Mouse (Mus musculus) forebrain, embryonic 14.5 days (tissue): ENCODE results near the gene H6pd. TPM values are rescaled to one million over a fixed set of nuclear protein-coding genes. Genes with fewer than 3 reads are reported as not detected.

Experiments used
- ATAC-seq: fragments of 200-750 bp; cut with Nextera tagmentation; 2 replicates; pipeline ENCODE4 v1.8.0; 2017; ENCODE audit warnings: mild to moderate bottlenecking, moderate library complexity
- DNase-seq: peaks from one replicate; pipeline ENCODE4 v3.0.0-alpha.2; 2015; ENCODE audit warnings: low spot score
- H3K27ac ChIP-seq: fragments of 300-500 bp; sonication (generic); 2 replicates; pipeline ENCODE4 v1.5.1; 2014; ENCODE audit warnings: low read depth, mild to moderate bottlenecking, control low read depth, low read length, moderate library complexity
- H3K27me3 ChIP-seq: fragments of 300-500 bp; sonication (generic); replicated peaks from 2 replicates; pipeline ENCODE4 v1.6.1; 2014; ENCODE audit warnings: low read length, control low read depth, mixed read lengths; ENCODE audit not compliant: control insufficient read depth, insufficient read depth
- H3K36me3 ChIP-seq: fragments of 300-500 bp; sonication (generic); 2 replicates; pipeline ENCODE4 v1.6.1; 2014; ENCODE audit warnings: low read length, control low read depth; ENCODE audit not compliant: control insufficient read depth, insufficient read depth
- H3K4me1 ChIP-seq: fragments of 300-500 bp; sonication (generic); 2 replicates; pipeline ENCODE4 v1.6.1; 2014; ENCODE audit warnings: antibody characterized with exemption, low read length, control low read depth; ENCODE audit not compliant: control insufficient read depth, insufficient read depth
- H3K4me2 ChIP-seq: fragments of 300-500 bp; sonication (generic); 2 replicates; pipeline ENCODE4 v1.6.1; 2014; ENCODE audit warnings: mild to moderate bottlenecking, control low read depth, low read length
- H3K4me3 ChIP-seq: fragments of 300-500 bp; sonication (generic); 2 replicates; pipeline ENCODE4 v1.5.1; 2014; ENCODE audit warnings: low read depth, low read length, control low read depth
- H3K9ac ChIP-seq: fragments of 300-500 bp; sonication (generic); 2 replicates; pipeline ENCODE4 v1.6.1; 2014; ENCODE audit warnings: mild to moderate bottlenecking, low read length, control low read depth, moderate library complexity
- H3K9me3 ChIP-seq: fragments of 300-500 bp; sonication (generic); replicated peaks from 2 replicates; pipeline ENCODE4 v1.6.1; 2016; ENCODE audit warnings: low read length, control low read depth, mixed read lengths; ENCODE audit not compliant: control insufficient read depth
- WGBS: fragments of 180-500 bp; shearing (Covaris S2); extraction: QIAGEN DNeasy Blood & Tissue Kit; methylation state at CpG from one replicate; pipeline ENCODE4 v1.1.7; 2014; 5-methylcytosine and 5-hydroxymethylcytosine counted together
- polyA plus RNA-seq: library from polyadenylated mRNA; unstranded; fragments of >200 nt; fragmentation: Nextera tagmentation; extraction: Ambion mirVana; gene quantifications from 2 replicates; pipeline ENCODE4 v1.2.1, GENCODE M21; 2014

H6pd gene
- polyA plus RNA-seq, 1 experiment from 2014 or later: 1.5 TPM

DNA sequence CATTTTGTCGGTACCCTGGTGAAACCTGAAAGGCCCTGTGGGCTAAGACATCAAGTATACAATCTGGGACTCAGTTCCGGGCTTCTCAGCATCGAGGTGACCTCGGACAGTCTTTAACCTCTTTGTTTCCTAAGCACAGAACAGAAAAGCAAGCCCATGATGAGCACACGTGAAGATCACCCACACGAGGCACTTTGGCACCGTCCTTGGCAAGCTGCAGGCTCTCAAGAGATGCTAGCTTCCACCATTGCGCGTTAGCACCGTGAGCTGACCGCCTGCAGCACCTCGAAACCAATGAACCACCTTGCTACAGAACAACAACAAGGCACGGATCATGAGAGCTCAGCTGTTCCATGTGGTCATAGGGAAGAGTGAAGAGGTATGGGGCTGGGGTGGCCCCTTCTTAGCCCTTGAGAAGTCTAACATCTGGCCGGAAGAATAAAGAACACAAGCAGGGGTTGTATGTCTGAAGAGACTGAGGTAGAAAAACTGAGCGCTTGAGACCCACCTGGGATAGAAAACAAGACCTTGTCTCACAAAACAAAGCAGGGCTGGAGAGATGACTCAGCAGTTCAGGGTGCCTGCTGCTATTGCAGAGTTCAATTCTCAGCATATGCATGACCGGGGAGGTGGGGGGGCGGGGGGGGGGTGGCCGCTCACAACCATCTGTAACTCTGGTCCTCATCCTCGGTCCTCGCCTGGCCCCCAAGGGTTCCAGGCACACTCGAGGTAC, 2.5 kb downstream of the H6pd start:
- DNase-seq: no peak
- Histone ChIP-seq H3K4me3 (no peak overlapping the region), H3K36me3 (no peaks in the 10 kb centered on the region), H3K27ac (no peak overlapping the region), H3K9ac (no peak overlapping the region), H3K4me1 (peaks cover 4% of the 10 kb centered on the region), H3K4me2 (no peak overlapping the region), H3K27me3 (no peaks in the 10 kb centered on the region), H3K9me3 (no peaks in the 10 kb centered on the region)
- no peak for ATAC-seq
- WGBS: 88% methylated on average over 16 of the region's 21 CpGs

DNA sequence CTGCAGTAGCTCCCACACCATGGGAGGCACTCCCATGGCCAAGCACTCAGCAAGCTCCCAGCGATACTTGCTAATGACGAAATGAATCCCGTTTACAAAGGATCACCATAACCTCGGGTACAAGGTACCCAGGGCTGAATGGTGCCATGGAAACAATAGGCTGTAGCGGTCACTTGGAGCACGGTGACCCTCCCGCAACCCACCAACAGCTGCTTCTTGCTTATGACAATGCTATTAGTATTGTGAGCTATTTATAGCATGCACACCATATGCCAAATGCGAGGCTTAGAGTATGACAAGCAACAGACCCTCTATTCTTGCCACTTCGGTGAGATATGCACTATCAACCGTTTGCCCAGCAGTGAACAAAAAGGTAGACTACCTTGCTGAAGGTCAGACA, 3.6 kb downstream of the H6pd start:
- H3K4me3 ChIP-seq: no peak overlapping the region
- H3K27me3 ChIP-seq: no peaks in the 10 kb centered on the region
- DNase-seq (no peak), ATAC-seq (no peak)
- H3K27ac ChIP-seq: no peak overlapping the region
- no peak overlapping the region for H3K9ac ChIP-seq
- no peaks in the 10 kb centered on the region for H3K36me3 ChIP-seq
- WGBS: 90% methylated on average over 10 of the region's 10 CpGs
- peaks cover 4% of the 10 kb centered on the region for H3K4me1 ChIP-seq
- H3K4me2 ChIP-seq: no peak overlapping the region
- H3K9me3 ChIP-seq: no peaks in the 10 kb centered on the region

DNA sequence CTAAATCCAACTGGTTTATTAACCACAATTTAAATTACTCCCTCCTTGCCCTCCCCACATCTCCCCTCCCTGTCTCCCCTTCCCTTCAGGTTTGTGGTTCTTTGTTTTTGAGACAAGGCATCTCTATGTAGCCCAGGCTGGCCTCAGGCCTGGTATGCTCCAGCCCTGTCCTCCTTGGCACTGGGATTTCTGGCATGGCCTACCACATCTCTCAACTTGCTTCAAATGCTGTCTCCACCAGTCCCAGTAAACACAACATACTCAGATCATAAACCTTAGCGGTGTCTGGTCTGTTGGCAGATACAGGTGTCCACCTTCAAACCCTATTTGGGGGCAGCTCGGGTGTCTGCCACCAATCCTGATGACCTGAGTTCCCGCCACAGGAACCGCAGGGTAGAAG, 5.2 kb downstream of the H6pd start:
- Histone ChIP-seq H3K27ac (no peak overlapping the region), H3K9ac (no peak overlapping the region), H3K4me2 (no peak overlapping the region), H3K4me3 (no peak overlapping the region), H3K27me3 (no peaks in the 10 kb centered on the region), H3K4me1 (peaks cover 4% of the 10 kb centered on the region; the same call in 1 of the 2 replicates), H3K36me3 (no peaks in the 10 kb centered on the region), H3K9me3 (no peaks in the 10 kb centered on the region)
- WGBS: 91% methylated on average over 4 of the region's 4 CpGs
- DNase-seq: no peak
- no peak for ATAC-seq

DNA sequence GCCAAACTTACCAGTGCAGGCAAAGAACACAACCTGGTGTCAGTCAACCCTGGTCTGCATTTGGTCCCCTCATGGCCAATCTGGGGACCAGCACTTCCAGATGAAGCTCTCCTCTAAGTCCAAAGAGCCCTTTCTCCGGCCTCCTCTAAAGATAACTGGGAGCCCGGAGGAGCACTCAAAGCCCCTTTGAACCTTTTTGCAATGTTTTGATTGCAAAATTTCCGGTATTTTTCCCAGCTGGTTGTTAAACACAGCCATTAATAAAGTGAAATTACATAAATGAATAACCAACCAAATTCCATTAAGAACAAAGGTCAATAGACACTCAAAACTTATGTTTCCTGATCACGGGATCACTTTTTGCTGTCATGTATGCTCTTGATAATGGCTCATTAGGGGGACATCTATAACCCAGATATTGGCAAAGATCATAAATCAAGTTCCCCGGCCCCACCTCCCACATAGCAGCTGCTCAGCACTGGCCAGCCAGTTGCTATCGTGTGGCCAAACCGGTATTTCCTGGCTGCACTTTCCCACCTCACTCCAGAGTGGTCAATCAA, 5.7 kb downstream of the H6pd start:
- no peak overlapping the region for H3K9ac ChIP-seq
- DNase-seq (no peak), ATAC-seq (no peak)
- H3K27ac ChIP-seq: no peak overlapping the region
- H3K36me3 ChIP-seq: no peaks in the 10 kb centered on the region
- H3K4me3 ChIP-seq: no peak overlapping the region
- H3K9me3 ChIP-seq: no peaks in the 10 kb centered on the region
- H3K4me2 ChIP-seq: no peak overlapping the region
- WGBS: 84% methylated on average over 7 of the region's 7 CpGs
- H3K4me1 ChIP-seq: peaks cover 3% of the 10 kb centered on the region; the same call in 1 of the 2 replicates
- no peaks in the 10 kb centered on the region for H3K27me3 ChIP-seq

DNA sequence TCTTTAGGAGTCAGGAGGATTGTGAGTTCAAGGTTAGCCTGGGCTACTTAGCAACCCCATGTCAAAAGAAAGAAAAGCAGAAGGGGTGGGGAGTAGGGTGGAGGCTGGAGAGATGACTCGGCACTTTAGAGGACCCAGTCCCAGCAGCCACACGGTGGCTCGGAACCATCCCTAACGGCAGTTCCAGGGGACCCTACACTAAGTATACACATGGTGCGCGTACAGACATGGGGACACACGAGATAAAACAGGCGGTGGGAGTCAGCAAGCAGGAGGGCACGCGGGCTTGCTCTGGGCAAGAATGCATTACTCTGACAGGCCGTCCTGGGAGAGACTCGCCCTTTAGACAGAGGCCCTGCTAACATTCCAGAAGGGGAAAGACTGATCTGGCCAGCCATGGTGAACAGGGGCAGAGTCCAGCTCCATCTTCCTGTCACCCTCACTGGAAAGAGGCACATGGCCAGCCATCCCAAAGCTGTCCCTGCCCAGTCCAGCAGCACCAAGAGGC, 6.7 kb downstream of the H6pd start:
- no peak for ATAC-seq
- H3K4me3 ChIP-seq: no peak overlapping the region
- 73% methylated on average over 12 of the region's 12 CpGs for WGBS

DNA sequence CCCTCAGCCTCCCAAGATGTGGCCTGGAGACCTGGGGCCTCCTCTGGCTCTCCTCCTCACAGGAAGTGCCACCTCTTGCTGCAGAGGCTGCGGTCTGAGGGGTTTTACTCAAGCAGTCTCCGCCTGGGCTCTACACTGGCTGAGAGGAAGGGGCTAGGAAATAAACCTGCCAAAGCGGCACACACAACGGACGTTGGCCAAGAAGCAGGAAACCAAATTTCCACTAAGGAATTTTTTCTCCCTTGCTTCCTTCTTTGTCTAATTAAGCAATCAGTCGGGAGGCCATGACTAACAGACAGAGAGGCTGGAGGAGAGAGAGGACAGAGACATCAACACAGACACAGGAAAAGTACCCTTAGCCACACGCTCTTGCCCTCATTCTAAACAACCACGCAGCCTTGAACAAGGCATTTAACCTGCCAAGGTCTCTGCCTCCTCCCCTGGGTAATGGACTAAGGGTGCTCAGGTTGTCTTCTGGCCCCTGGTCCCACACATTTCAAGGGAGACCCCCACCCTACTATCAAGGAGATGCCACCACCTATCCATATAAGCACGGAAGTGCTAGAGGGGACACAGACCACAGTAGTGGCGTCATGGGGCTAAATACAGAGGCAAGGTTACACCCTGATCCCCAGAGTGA, 7.5 kb downstream of the H6pd start:
- Histone ChIP-seq H3K27ac (no peak overlapping the region), H3K4me3 (no peak overlapping the region), H3K9ac (no peak overlapping the region), H3K27me3 (no peaks in the 10 kb centered on the region), H3K4me1 (no peaks in the 10 kb centered on the region), H3K36me3 (no peaks in the 10 kb centered on the region), H3K9me3 (no peaks in the 10 kb centered on the region), H3K4me2 (no peak overlapping the region)
- DNase-seq: no peak
- no peak for ATAC-seq
- WGBS: 81% methylated on average over 10 of the region's 10 CpGs

More for the DNA sequence above, 6.7 kb downstream of the H6pd start:
- Histone ChIP-seq H3K9me3 (no peaks in the 10 kb centered on the region), H3K36me3 (no peaks in the 10 kb centered on the region), H3K4me1 (no peaks in the 10 kb centered on the region), H3K27ac (no peak overlapping the region), H3K4me2 (no peak overlapping the region), H3K9ac (no peak overlapping the region), H3K27me3 (no peaks in the 10 kb centered on the region)
- DNase-seq: no peak

DNA sequence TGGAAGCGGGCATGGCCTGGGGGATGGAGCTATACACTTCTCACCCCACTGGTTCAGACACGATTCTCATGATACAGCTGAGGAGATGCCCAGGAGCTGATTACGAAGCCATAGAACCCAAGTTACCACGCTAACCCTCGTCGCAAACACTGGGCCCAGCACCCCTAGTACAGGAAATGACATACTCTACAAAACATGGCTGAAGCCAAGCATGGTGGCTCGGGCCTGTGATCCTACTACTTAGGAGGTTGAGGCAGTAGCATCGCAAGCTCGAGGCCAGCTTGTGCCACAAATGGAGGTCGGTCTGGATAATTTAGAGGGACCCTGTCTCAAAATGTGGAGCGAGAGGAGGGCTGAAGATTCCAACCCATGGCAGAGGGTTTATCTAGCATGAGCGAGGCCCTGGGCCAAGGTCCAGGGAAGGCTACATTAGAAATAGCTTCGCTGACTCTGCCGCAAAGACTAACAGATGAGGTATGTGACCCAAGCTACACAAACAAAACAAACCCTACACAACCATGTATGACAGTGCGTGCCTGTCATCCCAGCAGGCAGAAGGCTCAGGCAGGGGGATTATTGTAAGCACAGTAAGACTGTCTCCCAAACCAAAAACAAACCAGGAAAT, 8.8 kb downstream of the H6pd start:
- H3K36me3 ChIP-seq: no peaks in the 10 kb centered on the region
- no peaks in the 10 kb centered on the region for H3K9me3 ChIP-seq
- H3K4me3 ChIP-seq: no peak overlapping the region
- no peak overlapping the region for H3K4me2 ChIP-seq
- ATAC-seq: no peak
- H3K9ac ChIP-seq: no peak overlapping the region
- H3K27me3 ChIP-seq: no peaks in the 10 kb centered on the region
- H3K4me1 ChIP-seq: no peaks in the 10 kb centered on the region
- no peak overlapping the region for H3K27ac ChIP-seq
- DNase-seq: no peak
- 93% methylated on average over 15 of the region's 15 CpGs for WGBS

DNA sequence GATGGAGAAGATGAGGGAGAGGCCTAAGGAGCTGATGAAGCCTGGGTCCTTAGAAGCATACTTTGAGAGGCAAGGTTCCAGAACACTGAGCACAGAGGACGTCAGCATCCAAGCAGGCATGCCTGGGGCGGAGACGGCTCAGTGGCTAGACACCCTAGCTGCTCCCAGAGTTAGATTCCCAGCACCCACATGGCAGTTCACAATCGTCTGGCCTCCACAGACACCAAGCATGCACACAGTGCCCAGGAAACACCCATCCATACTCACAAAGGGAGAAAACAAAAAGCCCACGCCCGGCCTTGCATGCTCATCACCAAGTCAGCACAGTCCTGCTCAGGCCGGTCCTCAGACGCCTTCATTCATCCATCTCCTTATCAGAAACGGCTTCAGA, 9.3 kb downstream of the H6pd start:
- Histone ChIP-seq H3K27ac (no peak overlapping the region), H3K36me3 (no peaks in the 10 kb centered on the region), H3K9me3 (no peaks in the 10 kb centered on the region), H3K4me1 (no peaks in the 10 kb centered on the region), H3K9ac (no peak overlapping the region), H3K4me2 (no peak overlapping the region), H3K27me3 (no peaks in the 10 kb centered on the region), H3K4me3 (no peak overlapping the region)
- DNase-seq: no peak
- 74% methylated on average over 9 of the region's 9 CpGs for WGBS
- no peak for ATAC-seq
